Mouse (Mus musculus) cerebellum, postnatal 36 days (tissue): ENCODE data around the gene Lrrfip1.

Source experiments
- DNase-seq, 2 experiments: peaks; one replicate each; pipeline ENCODE4 v3.0.0; 2021 to 2022; ENCODE audit warnings: mixed read lengths in 2 of 2

Lrrfip1 gene

GRCm38 (mm10) chr1:90998891-90999611 is 514 bp downstream of the Lrrfip1 start:
- no peak for DNase-seq

DNA sequence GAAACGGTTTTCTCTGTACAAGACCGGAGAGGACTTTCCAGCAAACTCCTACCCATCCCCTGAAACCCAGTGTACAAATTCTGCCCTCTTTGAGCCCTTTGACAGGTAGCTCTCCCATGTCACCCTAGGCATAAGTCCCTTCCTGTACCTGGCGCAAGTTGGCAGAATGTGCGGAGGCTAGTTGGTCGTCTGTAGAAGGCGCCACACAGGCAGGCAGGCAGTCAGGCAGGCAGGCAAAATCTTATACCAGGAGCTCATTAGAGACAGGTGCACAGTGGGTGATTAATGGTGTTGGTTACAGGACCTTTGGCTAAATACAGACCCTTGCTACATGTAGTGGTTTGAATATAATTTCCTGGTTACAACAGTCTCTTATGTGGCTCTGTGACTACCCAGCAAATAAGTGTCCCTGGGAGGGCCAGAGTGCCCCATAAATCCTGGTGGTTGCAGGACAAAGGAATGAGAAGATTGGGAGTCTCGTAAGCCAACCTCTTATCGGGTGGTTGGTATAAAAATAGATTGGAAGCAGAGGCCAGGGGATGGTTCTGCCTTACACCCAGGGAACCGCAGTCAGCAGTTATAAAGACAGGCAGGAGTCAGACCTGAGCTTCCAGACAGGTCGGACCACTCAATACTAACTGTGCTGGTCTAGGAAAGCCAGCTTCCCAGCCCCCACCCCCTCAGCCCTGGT is 1.5 kb downstream of the Lrrfip1 start:
- no peak for DNase-seq

- DNase-seq, result no peak
Measured at GRCm38 (mm10) chr1:91001101-91001500, 2.6 kb downstream of the Lrrfip1 start.

- DNase-seq, result no peak
Measured at GRCm38 (mm10) chr1:91001871-91002539, 3.5 kb downstream of the Lrrfip1 start.

DNA sequence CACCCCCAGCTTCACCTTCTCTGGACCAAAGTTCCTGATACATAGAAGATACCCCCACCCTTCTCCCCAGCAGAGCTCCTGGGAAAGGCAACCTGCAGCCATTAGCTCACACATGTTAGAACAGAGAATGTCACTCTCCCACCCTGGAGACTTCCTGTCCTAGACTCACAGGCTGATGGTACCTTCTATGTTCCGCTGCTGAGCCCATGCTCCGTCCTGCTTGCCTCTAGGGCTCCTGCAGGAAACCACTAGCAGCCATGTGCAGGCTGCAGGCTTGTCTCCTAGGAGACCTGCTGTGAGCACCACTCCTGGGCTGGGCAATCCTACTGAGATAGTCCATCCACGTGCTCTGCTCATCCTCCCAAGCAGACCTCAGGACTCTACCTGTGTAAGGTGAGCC is 4.1 kb downstream of the Lrrfip1 start:
- no peak for DNase-seq

DNA sequence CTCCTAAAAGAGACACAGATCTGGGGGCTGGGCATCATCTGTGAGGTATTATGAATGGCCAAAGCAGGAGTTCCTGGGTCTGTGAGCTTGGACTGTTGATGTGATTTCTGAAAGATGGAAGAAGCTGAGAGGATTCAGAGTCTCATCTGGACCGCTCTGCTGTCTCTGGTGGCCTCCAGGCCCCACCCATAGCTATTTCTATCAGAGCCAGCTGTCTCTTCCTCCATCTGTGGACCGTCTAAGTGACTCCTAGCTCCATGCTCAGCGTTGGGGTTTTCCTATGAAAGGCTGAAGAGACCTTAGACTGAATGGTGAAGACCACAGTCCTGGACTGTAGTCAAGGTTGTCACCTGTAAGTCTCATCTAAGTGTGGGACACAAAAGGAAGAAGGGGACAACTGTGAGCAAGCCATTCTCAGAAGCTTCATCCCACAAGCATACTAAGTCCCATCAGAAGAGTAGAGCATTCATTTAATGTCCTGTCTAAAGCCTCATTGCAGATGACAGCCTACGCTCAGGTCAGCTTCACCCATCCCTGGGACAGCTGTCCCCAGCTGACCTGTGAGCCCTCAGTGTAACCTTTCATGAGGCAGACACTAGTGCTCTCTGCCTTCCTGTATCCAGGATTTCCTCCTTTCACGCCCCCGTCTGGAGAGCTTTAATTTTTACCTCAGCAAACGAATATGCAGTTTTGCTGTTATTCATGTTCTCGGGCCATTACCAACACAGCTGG is 5.2 kb downstream of the Lrrfip1 start:
- DNase-seq, result no peak

DNA sequence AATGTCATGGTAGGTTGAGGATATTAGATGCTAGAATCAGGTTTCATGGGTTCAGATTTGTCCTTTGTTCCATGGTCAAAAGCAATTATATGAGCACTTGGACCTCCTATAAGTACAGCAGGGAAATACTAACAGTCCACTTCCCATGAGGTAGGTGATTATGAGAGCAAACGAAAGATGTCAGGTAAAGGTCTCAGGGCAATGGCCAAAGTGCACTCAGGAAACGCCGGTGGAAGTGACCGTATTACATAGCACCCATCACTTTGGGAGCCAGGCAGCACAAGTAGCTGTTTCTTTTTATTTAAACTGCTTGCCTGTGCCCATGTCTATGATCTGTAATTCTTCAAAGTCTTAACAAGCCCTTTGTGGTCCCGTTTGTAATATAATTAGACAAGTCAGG is 7.5 kb downstream of the Lrrfip1 start:
- DNase-seq, result no peak

GRCm38 (mm10) chr1:91006708-91007107 is 8.2 kb downstream of the Lrrfip1 start:
- DNase-seq, result no peak

DNA sequence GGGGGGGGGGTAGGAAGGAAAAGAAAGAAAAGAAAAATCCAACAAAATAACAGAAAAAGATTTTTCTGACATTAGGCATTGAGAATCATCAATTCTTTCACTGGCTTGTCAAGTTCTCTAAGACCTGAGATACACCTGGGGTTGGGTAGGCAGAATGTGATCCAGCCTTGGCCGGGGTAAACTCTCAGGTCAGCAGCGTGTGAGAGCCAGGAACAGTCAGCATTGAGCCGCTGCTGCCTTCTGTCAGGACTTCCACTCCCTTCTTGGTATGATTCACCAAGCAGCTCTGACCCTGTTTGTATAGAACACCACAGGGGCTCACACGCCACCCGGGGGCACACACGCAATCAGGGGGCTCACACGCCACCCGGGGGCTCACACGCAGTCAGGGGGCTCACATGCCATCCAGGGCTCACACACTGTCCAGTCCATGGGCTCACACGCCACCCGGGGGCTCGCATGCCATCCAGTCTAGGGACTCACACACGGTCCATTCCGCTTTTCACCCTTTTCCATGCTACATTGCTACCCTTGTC is 9.7 kb downstream of the Lrrfip1 start:
- DNase-seq, result no peak

DNA sequence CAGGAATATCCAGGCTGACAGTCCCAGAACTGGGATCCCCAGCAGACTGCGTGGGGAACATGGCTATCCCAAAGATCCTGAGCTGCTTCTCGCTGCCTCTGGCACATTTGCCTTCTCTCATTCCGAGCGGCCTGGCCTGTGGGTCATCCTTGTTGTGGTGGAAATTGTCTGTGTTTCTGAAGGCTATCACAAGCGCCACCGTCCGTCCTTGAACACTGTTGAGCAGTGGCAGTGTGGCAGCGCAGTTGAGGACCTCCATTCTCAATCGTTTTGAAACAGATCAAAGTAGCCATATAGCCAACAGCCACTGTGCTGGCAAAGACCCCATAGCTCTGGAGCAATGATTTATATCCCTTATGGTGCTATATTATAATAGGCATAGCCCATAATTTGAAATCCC is 10.2 kb downstream of the Lrrfip1 start:
- no peak for DNase-seq

GRCm38 (mm10) chr1:91009266-91009665 is 10.7 kb downstream of the Lrrfip1 start:
- DNase-seq, result no peak

GRCm38 (mm10) chr1:91010216-91010615 is 11.7 kb downstream of the Lrrfip1 start:
- no peak for DNase-seq

DNA sequence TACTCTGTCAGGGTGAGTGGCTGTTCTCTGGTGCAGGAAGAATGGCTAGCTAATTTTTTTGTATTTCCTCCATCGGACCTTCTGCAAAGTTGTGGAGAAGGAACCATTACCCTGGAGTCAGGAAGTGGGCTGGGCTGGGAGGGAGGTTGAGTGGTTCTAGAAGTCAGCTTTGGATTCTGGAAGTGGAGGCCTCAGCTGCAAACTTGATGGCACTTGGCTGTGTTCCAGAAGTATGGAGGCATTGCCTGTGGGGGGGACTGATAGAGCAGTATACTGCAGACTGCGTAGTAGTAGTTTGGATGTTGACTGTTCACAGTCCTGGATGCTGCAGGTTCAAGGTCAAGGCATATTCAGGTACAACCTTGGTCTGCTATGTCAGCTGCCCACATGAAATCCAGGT is 12.2 kb downstream of the Lrrfip1 start:
- no peak for DNase-seq

DNA sequence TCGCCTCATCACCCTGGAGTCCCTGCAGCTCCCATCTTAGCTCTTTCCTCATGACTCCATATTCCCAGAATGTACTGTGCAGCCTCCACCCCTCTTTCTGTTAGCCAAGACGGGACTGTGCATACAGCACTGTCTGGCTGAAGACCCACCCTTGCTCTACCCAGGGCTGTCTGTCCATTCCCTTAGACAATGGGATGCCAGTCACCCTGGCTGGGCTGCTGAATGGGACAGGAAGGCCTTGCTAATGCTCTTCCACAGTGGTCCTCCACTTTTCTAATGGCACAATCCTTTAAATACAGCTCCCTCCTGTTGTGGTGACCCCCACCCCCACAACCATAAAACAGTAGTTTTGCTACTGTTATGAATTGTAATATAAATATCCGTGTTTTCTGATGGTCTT is 12.8 kb downstream of the Lrrfip1 start:
- DNase-seq, result no peak

- no peak for DNase-seq
Measured at GRCm38 (mm10) chr1:91013803-91014202, 15.3 kb downstream of the Lrrfip1 start.

- DNase-seq, result no peak
Measured at GRCm38 (mm10) chr1:91015571-91015970, 17.0 kb downstream of the Lrrfip1 start.

DNA sequence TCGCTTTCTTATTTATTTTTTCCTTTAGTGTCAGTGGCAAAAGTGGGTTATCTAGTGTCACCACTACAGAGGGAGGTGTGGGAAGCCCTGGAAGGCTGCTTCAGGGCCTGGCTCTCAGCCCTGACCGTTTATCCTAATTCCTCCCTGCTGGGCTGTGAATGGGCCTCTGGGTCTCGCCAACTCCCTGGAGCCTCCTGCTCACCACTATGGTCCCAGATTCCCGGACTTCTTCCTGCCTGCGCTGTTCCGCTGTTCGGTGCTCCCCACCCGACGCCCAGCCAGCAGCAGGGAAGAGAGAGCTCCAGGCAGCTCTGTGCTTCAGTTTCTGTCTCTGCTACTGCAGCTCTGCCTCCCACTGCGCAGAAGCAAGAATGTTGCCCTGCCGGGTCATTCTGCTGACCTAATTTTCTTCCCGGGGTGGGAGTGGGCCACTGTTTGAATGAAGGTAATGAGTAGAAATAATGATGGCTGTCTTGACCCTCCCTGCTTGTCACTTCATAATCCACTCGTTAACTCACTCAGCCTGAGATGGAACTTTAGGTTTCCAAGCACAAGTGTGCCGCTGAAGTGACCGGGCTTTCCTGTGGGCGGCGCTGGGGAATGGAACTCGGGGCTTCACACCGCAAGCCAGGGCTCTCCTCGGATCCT is 18.7 kb downstream of the Lrrfip1 start:
- peak; percentile 15 to 18 for DNase-seq

DNA sequence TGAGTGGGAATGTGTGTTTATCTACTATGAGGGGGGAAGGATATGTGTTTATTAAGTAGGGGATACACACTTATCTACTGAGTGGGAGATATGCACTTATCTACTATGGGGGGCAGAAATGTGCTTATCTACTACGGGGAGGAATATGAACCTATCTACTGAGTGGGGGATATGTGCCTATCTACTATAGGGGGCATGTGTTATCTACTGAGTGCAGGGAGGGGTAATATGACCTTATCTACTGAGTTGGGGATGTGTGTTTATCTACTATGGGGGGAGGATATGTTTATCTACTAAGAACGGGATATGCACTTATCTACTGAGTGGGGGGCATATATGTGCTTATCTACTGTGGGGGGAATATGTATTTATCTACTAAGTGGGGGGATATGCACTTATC is 20.8 kb downstream of the Lrrfip1 start:
- no peak for DNase-seq

DNA sequence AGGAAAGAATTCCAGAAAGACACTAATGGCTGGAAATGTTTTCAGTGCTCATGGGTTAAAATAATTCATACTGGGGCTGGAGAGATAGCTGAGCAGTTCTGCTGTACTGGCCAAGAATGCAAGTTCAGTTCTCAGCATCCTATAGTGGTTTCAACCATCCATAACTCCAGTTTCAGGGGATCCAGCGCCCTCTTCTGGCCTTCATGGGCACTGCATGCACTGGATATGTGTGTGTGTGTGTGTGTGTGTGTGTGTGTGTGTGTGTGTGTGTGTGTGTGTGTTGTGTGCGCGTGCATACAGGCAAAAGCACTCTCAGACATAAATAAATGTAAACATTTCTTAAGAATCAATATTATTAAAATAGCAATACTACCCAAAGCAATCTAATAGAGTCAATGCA is 22.8 kb downstream of the Lrrfip1 start:
- no peak for DNase-seq

DNA sequence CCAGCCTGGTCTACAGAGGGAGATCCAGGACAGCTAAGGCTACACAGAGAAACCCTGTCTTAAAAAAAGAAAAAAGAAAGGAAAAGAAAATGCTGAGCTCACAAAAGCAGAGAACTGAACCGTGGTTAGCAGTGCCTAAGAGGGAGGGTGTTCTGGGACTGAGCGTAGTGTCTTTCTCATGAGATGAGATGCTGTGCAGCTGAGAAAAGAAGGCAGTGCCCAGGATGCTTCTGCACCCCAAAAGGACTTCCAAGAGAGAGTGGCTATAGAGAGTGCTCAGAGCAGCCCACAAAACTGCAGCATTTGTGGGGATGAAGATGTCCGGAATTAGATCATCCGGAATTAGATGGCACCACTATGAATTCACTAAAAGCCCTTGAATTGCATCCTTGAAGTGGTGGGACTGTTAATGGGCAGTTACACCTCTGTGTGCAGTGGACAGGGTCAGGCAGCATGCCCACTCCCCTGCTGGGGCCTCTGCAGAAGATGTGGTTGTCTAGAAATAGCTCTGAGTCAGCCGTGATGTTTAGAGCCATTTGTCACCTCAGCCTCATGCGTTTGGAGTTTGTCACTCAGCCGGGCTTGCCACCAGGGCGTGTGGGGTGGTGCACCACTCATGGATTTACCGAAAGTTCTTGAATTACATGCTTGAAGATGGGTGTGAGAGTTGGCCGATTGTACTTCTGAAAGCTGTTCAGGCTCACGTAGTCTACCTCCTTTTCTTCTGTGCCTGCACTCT is 23.8 kb downstream of the Lrrfip1 start:
- no peak for DNase-seq

DNA sequence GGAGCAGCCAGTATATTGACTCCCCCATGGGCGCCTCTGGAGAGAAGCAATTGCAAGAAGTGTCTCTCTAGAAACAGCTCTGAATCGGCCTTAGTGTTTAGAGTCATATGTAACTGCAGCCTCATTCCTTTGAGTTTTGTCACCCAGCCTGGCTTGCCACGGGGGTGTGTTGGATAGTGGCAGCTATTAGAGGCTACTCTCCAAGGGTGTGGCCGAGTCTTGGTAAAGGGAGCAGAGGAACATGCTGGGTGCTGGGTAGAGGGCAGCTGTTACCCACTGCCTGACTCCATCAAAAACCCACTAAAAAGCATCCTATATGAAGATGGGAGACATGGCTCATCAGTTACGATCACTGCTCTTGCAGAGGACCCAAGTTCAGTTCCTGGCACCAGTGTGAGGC is 24.7 kb downstream of the Lrrfip1 start:
- DNase-seq, result no peak

DNA sequence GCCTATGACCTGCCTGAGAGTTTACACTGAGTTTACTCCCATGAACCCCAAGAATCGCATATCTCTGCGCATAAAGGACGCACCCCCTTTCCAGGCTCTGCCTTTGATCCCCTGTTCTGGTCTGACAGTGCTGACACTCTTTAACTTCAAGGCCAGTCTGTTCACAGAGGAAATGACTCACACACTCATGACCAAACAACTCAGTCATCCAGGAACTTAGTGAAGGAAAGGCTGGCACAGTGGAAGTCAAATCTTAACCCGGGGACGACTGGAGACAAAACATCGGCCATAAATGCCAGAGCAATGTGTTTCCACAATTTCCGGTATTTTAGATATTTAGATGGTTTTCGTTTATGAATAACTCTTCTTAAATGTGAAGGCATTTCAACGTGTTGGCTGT is 25.4 kb downstream of the Lrrfip1 start:
- DNase-seq, result no peak
